Mouse (Mus musculus): ENCODE measurements around the gene Pde6d.

Gene Pde6d

GRCm38 (mm10) chr1:86582451-86583096 lies at the start of gene Pde6d, which contains the start of gene Cops7b:
TSS of gene Pde6d (minus strand) at chr1:86582629.
TSS of gene Cops7b (plus strand) at chr1:86582904.
- DNase-seq = peak; percentile 97

- DNase-seq = no peak
Measured at GRCm38 (mm10) chr1:86630527-86630926, 48.1 kb upstream of the Pde6d start.

GRCm38 (mm10) chr1:86629936-86630335 lies 47.5 kb upstream of the Pde6d start:
- DNase-seq = no peak

GRCm38 (mm10) chr1:86628270-86628669 lies 45.8 kb upstream of the Pde6d start:
- DNase-seq = no peak

- DNase-seq = no peak
Measured at GRCm38 (mm10) chr1:86623001-86624000, 40.9 kb upstream of the Pde6d start.

- no peak for DNase-seq
Measured at GRCm38 (mm10) chr1:86622296-86622695, 39.9 kb upstream of the Pde6d start.

- DNase-seq = peak; percentile 85
Measured at GRCm38 (mm10) chr1:86618454-86619125, 36.2 kb upstream of the Pde6d start.

GRCm38 (mm10) chr1:86614269-86614668 lies 31.8 kb upstream of the Pde6d start:
- no peak for DNase-seq

- DNase-seq = no peak
Measured at GRCm38 (mm10) chr1:86612081-86612480, 29.7 kb upstream of the Pde6d start.

- no peak for DNase-seq
Measured at GRCm38 (mm10) chr1:86610954-86611353, 28.5 kb upstream of the Pde6d start.

GRCm38 (mm10) chr1:86600117-86600516 lies 17.7 kb upstream of the Pde6d start:
- DNase-seq = no peak

- peak; percentile 31 for DNase-seq
Measured at GRCm38 (mm10) chr1:86598516-86598915, 16.1 kb upstream of the Pde6d start.

GRCm38 (mm10) chr1:86596512-86596911 lies 14.1 kb upstream of the Pde6d start:
- DNase-seq = no peak

- DNase-seq = no peak
Measured at GRCm38 (mm10) chr1:86595315-86595714, 12.9 kb upstream of the Pde6d start.

GRCm38 (mm10) chr1:86594539-86594938 lies 12.1 kb upstream of the Pde6d start:
- no peak for DNase-seq

GRCm38 (mm10) chr1:86586992-86587391 lies 4.6 kb upstream of the Pde6d start:
- peak; percentile 89 for DNase-seq

GRCm38 (mm10) chr1:86583709-86584108 lies 1.3 kb upstream of the Pde6d start:
- DNase-seq = no peak

GRCm38 (mm10) chr1:86581692-86582450 lies 558 bp downstream of the Pde6d start:
- peak; percentile 61 for DNase-seq

- DNase-seq = no peak
Measured at GRCm38 (mm10) chr1:86580426-86580825, 2.0 kb downstream of the Pde6d start.

- DNase-seq = no peak
Measured at GRCm38 (mm10) chr1:86571941-86572340, 10.5 kb downstream of the Pde6d start.

- no peak for DNase-seq
Measured at GRCm38 (mm10) chr1:86571381-86571780, 11.0 kb downstream of the Pde6d start.

GRCm38 (mm10) chr1:86569292-86569860 lies 13.1 kb downstream of the Pde6d start:
- no peak for DNase-seq
